Mouse (Mus musculus) MEL (cell line): ENCODE measurements around the gene D17H6S53E. TPM values are rescaled to one million over a fixed set of nuclear protein-coding genes. Genes with fewer than 3 reads are reported as not detected.

Source experiments
- DNase-seq: peaks from one replicate; pipeline ENCODE4 v3.0.0; 2011; ENCODE audit warnings: low read depth, low spot score
- H3K27ac ChIP-seq: 2 replicates; pipeline ENCODE4 v1.5.1; 2012; ENCODE audit warnings: low read depth, mild to moderate bottlenecking, control low read depth, low read length, moderate library complexity; ENCODE audit not compliant: control insufficient read depth
- H3K27me3 ChIP-seq, 2 experiments: fragments of 150-350 bp in 1 of 2; sonication (generic) in 1 of 2; 2 replicates each; pipeline ENCODE4 v1.6.1; 2012; ENCODE audit warnings: low read length in 2 of 2, mild to moderate bottlenecking in 2 of 2, improper control_type of control experiment in 1 of 2, moderate library complexity in 1 of 2; ENCODE audit not compliant: insufficient read depth in 2 of 2, control insufficient read depth in 1 of 2
- H3K36me3 ChIP-seq, 2 experiments: 2 replicates each; pipeline ENCODE4 v1.6.1; 2012 to 2014; ENCODE audit warnings: low read length in 2 of 2, improper control_type of control experiment in 1 of 2, inconsistent platforms in 1 of 2, mild to moderate bottlenecking in 1 of 2; ENCODE audit not compliant: insufficient read depth in 2 of 2, control insufficient read depth in 1 of 2
- H3K4me1 ChIP-seq, 2 experiments: fragments of 150-350 bp in 1 of 2; sonication (generic) in 1 of 2; 2 replicates each; pipeline ENCODE4 v1.6.1; 2012; ENCODE audit warnings: low read length in 2 of 2, improper control_type of control experiment in 1 of 2, mild to moderate bottlenecking in 1 of 2; ENCODE audit not compliant: insufficient read depth in 2 of 2, control insufficient read depth in 1 of 2
- H3K4me3 ChIP-seq, 2 experiments: fragments of 150-350 bp in 1 of 2; sonication (generic) in 1 of 2; 2 replicates each; pipeline ENCODE4 v1.5.1; 2012; ENCODE audit warnings: low read depth in 2 of 2, low read length in 2 of 2, mild to moderate bottlenecking in 2 of 2, moderate library complexity in 2 of 2, control low read depth in 1 of 2, improper control_type of control experiment in 1 of 2; ENCODE audit not compliant: control insufficient read depth in 1 of 2, insufficient read depth in 1 of 2
- H3K79me2 ChIP-seq: 2 replicates; pipeline ENCODE4 v1.6.1; 2012; ENCODE audit warnings: mild to moderate bottlenecking, low read length, moderate library complexity; ENCODE audit not compliant: control insufficient read depth, poor library complexity, insufficient read depth
- H3K9ac ChIP-seq: 2 replicates; pipeline ENCODE4 v1.6.1; 2012; ENCODE audit warnings: low read depth, mild to moderate bottlenecking, control low read depth, low read length, moderate library complexity; ENCODE audit not compliant: control insufficient read depth, poor library complexity, severe bottlenecking
- H3K9me3 ChIP-seq: fragments of 150-350 bp; sonication (generic); replicated peaks from 2 replicates; pipeline ENCODE4 v1.6.1; 2012; ENCODE audit warnings: mild to moderate bottlenecking, low read length, improper control_type of control experiment, moderate library complexity; ENCODE audit not compliant: insufficient read depth
- BHLHE40 ChIP-seq: IDR thresholded peaks from 2 replicates; pipeline ENCODE4 v1.6.1; 2012; ENCODE audit warnings: low read depth, mild to moderate bottlenecking, inconsistent platforms, low read length, improper control_type of control experiment, borderline replicate concordance
- CHD1 ChIP-seq: IDR thresholded peaks from 2 replicates; pipeline ENCODE4 v1.6.1; 2012; ENCODE audit warnings: low read depth, mild to moderate bottlenecking, inconsistent platforms, low read length, improper control_type of control experiment
- CHD2 ChIP-seq: IDR thresholded peaks from 2 replicates; pipeline ENCODE4 v1.6.1; 2011; ENCODE audit warnings: low read length, improper control_type of control experiment
- CTCF ChIP-seq, 3 experiments: IDR thresholded peaks in 2 of 3; conservative IDR thresholded peaks in 1 of 3; 2 replicates each; pipeline ENCODE4 v1.5.1; 2011 to 2012; ENCODE audit warnings: low read length in 3 of 3, low read depth in 2 of 3, mild to moderate bottlenecking in 2 of 3, improper control_type of control experiment in 1 of 3, inconsistent platforms in 1 of 3, mixed read lengths in 1 of 3, moderate library complexity in 1 of 3; ENCODE audit not compliant: control insufficient read depth in 1 of 3, insufficient read depth in 1 of 3, poor library complexity in 1 of 3, severe bottlenecking in 1 of 3
- E2F4 ChIP-seq: IDR thresholded peaks from 2 replicates; pipeline ENCODE4 v1.6.1; 2011; ENCODE audit warnings: low read depth, low read length, improper control_type of control experiment, borderline replicate concordance
- ELF1 ChIP-seq: IDR thresholded peaks from 2 replicates; pipeline ENCODE4 v1.6.1; 2014; ENCODE audit warnings: low read depth, mild to moderate bottlenecking, inconsistent platforms, low read length, improper control_type of control experiment, moderate library complexity
- EP300 ChIP-seq, 2 experiments: IDR thresholded peaks; 2 replicates each; pipeline ENCODE4 v1.6.1; 2011; ENCODE audit warnings: improper control_type of control experiment in 2 of 2, low read length in 2 of 2, low read depth in 1 of 2, mild to moderate bottlenecking in 1 of 2
- ETS1 ChIP-seq: IDR thresholded peaks from 2 replicates; pipeline ENCODE4 v1.6.1; 2012; ENCODE audit warnings: low read depth, mild to moderate bottlenecking, inconsistent platforms, low read length, improper control_type of control experiment, moderate library complexity
- GABPA ChIP-seq: IDR thresholded peaks from 2 replicates; pipeline ENCODE4 v1.6.1; 2012; ENCODE audit warnings: low read depth, mild to moderate bottlenecking, inconsistent platforms, low read length, improper control_type of control experiment, moderate library complexity
- GATA1 ChIP-seq: IDR thresholded peaks from 2 replicates; pipeline ENCODE4 v1.6.1; 2011; ENCODE audit warnings: low read depth, low read length, improper control_type of control experiment
- HCFC1 ChIP-seq: IDR thresholded peaks from 2 replicates; pipeline ENCODE4 v1.6.1; 2012; ENCODE audit warnings: low read depth, mild to moderate bottlenecking, inconsistent platforms, low read length, improper control_type of control experiment, moderate library complexity
- JUND ChIP-seq: IDR thresholded peaks from 2 replicates; pipeline ENCODE4 v1.6.1; 2011; ENCODE audit warnings: low read depth, mild to moderate bottlenecking, improper control_type of control experiment, low read length
- KAT2A ChIP-seq: conservative IDR thresholded peaks from 2 replicates; pipeline ENCODE4 v1.6.1; 2012; ENCODE audit warnings: low read depth, low read length, improper control_type of control experiment, inconsistent platforms
- MAFK ChIP-seq: IDR thresholded peaks from 2 replicates; pipeline ENCODE4 v1.6.1; 2011; ENCODE audit warnings: low read depth, mild to moderate bottlenecking, low read length, improper control_type of control experiment, borderline replicate concordance
- MAX ChIP-seq: IDR thresholded peaks from 2 replicates; pipeline ENCODE4 v1.6.1; 2011; ENCODE audit warnings: low read length, improper control_type of control experiment
- MAZ ChIP-seq: IDR thresholded peaks from 2 replicates; pipeline ENCODE4 v1.6.1; 2012; ENCODE audit warnings: low read depth, mild to moderate bottlenecking, inconsistent platforms, low read length, improper control_type of control experiment
- MEF2A ChIP-seq: IDR thresholded peaks from 2 replicates; pipeline ENCODE4 v1.6.1; 2014; ENCODE audit warnings: low read depth, mild to moderate bottlenecking, inconsistent platforms, low read length, improper control_type of control experiment; ENCODE audit not compliant: poor library complexity, insufficient replicate concordance, severe bottlenecking; ENCODE audit errors: extremely low read depth
- MXI1 ChIP-seq: IDR thresholded peaks from 2 replicates; pipeline ENCODE4 v1.6.1; 2011; ENCODE audit warnings: mild to moderate bottlenecking, low read depth, low read length, improper control_type of control experiment
- MYC ChIP-seq: IDR thresholded peaks from 2 replicates; pipeline ENCODE4 v1.6.1; 2011; ENCODE audit warnings: low read depth, mild to moderate bottlenecking, low read length, improper control_type of control experiment, moderate library complexity
- NELFE ChIP-seq: IDR thresholded peaks from 2 replicates; pipeline ENCODE4 v1.6.1; 2011; ENCODE audit warnings: low read depth, low read length, improper control_type of control experiment
- NRF1 ChIP-seq: IDR thresholded peaks from 2 replicates; pipeline ENCODE4 v1.6.1; 2014; ENCODE audit warnings: low read depth, mild to moderate bottlenecking, inconsistent platforms, low read length, improper control_type of control experiment, moderate library complexity; ENCODE audit not compliant: poor library complexity, insufficient read depth, severe bottlenecking
- POLR2A ChIP-seq, 2 experiments: IDR thresholded peaks; 2 replicates each; pipeline ENCODE4 v1.6.1; 2011 to 2012; ENCODE audit warnings: low read length in 2 of 2, mild to moderate bottlenecking in 2 of 2, control low read depth in 1 of 2, improper control_type of control experiment in 1 of 2, low read depth in 1 of 2, moderate library complexity in 1 of 2; ENCODE audit not compliant: control insufficient read depth in 1 of 2, insufficient read depth in 1 of 2, poor library complexity in 1 of 2
- POLR2AphosphoS2 ChIP-seq: IDR thresholded peaks from 2 replicates; pipeline ENCODE4 v1.6.1; 2011; ENCODE audit warnings: low read length, improper control_type of control experiment
- POLR2AphosphoS5 ChIP-seq: IDR thresholded peaks from 2 replicates; pipeline ENCODE4 v1.6.1; 2012; ENCODE audit warnings: low read depth, borderline replicate concordance, mild to moderate bottlenecking, inconsistent platforms, low read length, moderate library complexity, mixed read lengths
- RAD21 ChIP-seq: IDR thresholded peaks from 2 replicates; pipeline ENCODE4 v1.6.1; 2011; ENCODE audit warnings: mild to moderate bottlenecking, low read depth, low read length, improper control_type of control experiment
- RCOR1 ChIP-seq: IDR thresholded peaks from 2 replicates; pipeline ENCODE4 v1.6.1; 2012; ENCODE audit warnings: low read depth, mild to moderate bottlenecking, inconsistent platforms, low read length, improper control_type of control experiment
- SIN3A ChIP-seq: IDR thresholded peaks from 2 replicates; pipeline ENCODE4 v1.6.1; 2012; ENCODE audit warnings: low read length, improper control_type of control experiment, inconsistent platforms
- SMC3 ChIP-seq: IDR thresholded peaks from 2 replicates; pipeline ENCODE4 v1.6.1; 2011; ENCODE audit warnings: low read depth, low read length, improper control_type of control experiment
- TAL1 ChIP-seq: IDR thresholded peaks from 2 replicates; pipeline ENCODE4 v1.6.1; 2012; ENCODE audit warnings: mild to moderate bottlenecking, inconsistent platforms, low read length, moderate library complexity, mixed read lengths
- TBP ChIP-seq: IDR thresholded peaks from 2 replicates; pipeline ENCODE4 v1.8.0; 2011; ENCODE audit warnings: low read depth, low read length, improper control_type of control experiment
- TCF12 ChIP-seq: IDR thresholded peaks from 2 replicates; pipeline ENCODE4 v1.6.1; 2014; ENCODE audit warnings: low read depth, mild to moderate bottlenecking, inconsistent platforms, low read length, improper control_type of control experiment, moderate library complexity
- UBTF ChIP-seq: IDR thresholded peaks from 2 replicates; pipeline ENCODE4 v1.6.1; 2012; ENCODE audit warnings: low read depth, mild to moderate bottlenecking, inconsistent platforms, low read length, improper control_type of control experiment, moderate library complexity, borderline replicate concordance; ENCODE audit not compliant: insufficient read depth
- USF1 ChIP-seq: IDR thresholded peaks from 2 replicates; pipeline ENCODE4 v1.6.1; 2014; ENCODE audit warnings: low read depth, mild to moderate bottlenecking, inconsistent platforms, low read length, improper control_type of control experiment, moderate library complexity
- USF2 ChIP-seq, 2 experiments: IDR thresholded peaks; 2 replicates each; pipeline ENCODE4 v1.6.1; 2011 to 2012; ENCODE audit warnings: improper control_type of control experiment in 2 of 2, low read length in 2 of 2, borderline replicate concordance in 1 of 2, inconsistent platforms in 1 of 2, low read depth in 1 of 2, mild to moderate bottlenecking in 1 of 2; ENCODE audit not compliant: insufficient read depth in 1 of 2
- ZC3H11A ChIP-seq: IDR thresholded peaks from 2 replicates; pipeline ENCODE4 v1.6.1; 2012; ENCODE audit warnings: low read depth, mild to moderate bottlenecking, inconsistent platforms, low read length, improper control_type of control experiment
- ZKSCAN1 ChIP-seq: IDR thresholded peaks from 2 replicates; pipeline ENCODE4 v1.6.1; 2012; ENCODE audit warnings: low read depth, mild to moderate bottlenecking, inconsistent platforms, low read length, improper control_type of control experiment, moderate library complexity
- ZMIZ1 ChIP-seq: IDR thresholded peaks from 2 replicates; pipeline ENCODE4 v1.6.1; 2012; ENCODE audit warnings: low read depth, mild to moderate bottlenecking, inconsistent platforms, low read length, improper control_type of control experiment, moderate library complexity
- polyA plus RNA-seq, 2 experiments: library from polyadenylated mRNA; stranded (reverse) in 1 of 2; unstranded in 1 of 2; fragments of >175 nt in 1 of 2; fragments of >200 nt in 1 of 2; gene quantifications; 2 replicates each; pipeline versions ENCODE4 v1.2.1 to v1.2.4; 2012; ENCODE audit warnings: low replicate concordance in 2 of 2, low read depth in 1 of 2; ENCODE audit not compliant: insufficient read length in 2 of 2, insufficient read depth in 1 of 2, missing spikeins in 1 of 2
- total RNA-seq: library from RNA; depleted of rRNA; stranded (reverse); fragments of 300-350 nt; gene quantifications from 2 replicates; pipeline ENCODE4 v1.2.3, GENCODE M21; 2012

Gene D17H6S53E
- total and polyA plus RNA-seq, 3 experiments = 11.6 to 13.6 TPM; not detected in 1

DNA sequence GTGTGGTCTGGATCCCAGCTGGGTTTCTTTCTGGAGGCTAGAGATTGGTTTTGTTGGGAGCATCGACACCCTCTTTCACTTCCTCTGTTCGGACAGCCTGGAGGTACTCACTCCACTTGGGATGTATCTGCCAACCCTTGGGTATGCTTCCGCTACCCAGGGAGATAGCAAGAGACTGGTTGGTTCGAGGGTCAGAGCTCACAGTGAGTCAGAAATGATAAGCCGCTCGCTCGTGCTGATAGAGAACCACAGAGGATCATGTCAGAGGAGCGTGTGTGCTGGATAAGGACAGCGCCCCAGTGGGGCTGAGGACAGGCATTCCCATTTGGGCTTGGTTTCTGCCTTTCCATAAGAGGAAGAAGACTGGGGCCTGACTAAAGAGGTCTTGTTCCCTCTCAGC, 46.4 kb upstream of the D17H6S53E start:
- peak overlapping the region in 1 of 2 experiments; percentile 3; a peak in 1 of 4 replicates for H3K4me3 ChIP-seq
- DNase-seq = peak; percentile 95
- H3K79me2 ChIP-seq = no peaks in the 10 kb centered on the region
- peaks cover 0 to 35% of the 10 kb centered on the region in 2 experiments; a peak in 2 of 4 replicates for H3K36me3 ChIP-seq
- no peaks in the 10 kb centered on the region for H3K27me3 ChIP-seq
- peaks cover 20 to 47% of the 10 kb centered on the region in 2 experiments for H3K4me1 ChIP-seq
- peak overlapping the region; percentile 50 for H3K9ac ChIP-seq
- peak overlapping the region; percentile 95 for H3K27ac ChIP-seq
- no peaks in the 10 kb centered on the region for H3K9me3 ChIP-seq
- TF ChIP-seq ZC3H11A (no peak), POLR2AphosphoS5 (no peak), RAD21 (no peak), CHD1 (no peak), MXI1 (peak; percentile 65), POLR2AphosphoS2 (no peak), MAX (peak; percentile 70), CTCF (IDR thresholded peaks at IDR 0.05 in 2 of 3, conservative IDR thresholded peaks at IDR 0.05 in 1 of 3; ENCODE audit: control insufficient read depth in 1 of 3, insufficient read depth in 1 of 3, low read depth in 2 of 3, low read length in 3 of 3, poor library complexity in 1 of 3, severe bottlenecking in 1 of 3) (peak; percentile 17 to 53 (median 43); a peak in 5 of 6 replicates), NRF1 (no peak), EP300 (IDR thresholded peaks at IDR 0.05; ENCODE audit: low read depth in 1 of 2, low read length in 2 of 2) (peak; percentile 96 to 97), GABPA (no peak), E2F4 (no peak), NELFE (peak; percentile 55), KAT2A (no peak), MAFK (peak; percentile 47; the same call in 1 of the 2 replicates), SIN3A (peak; percentile 96), TCF12 (peak; percentile 96), MYC (peak; percentile 81; the same call in 1 of the 2 replicates), TAL1 (peak; percentile 90), HCFC1 (peak; percentile 57), POLR2A (IDR thresholded peaks at IDR 0.05; ENCODE audit: control insufficient read depth in 1 of 2, insufficient read depth in 1 of 2, low read depth in 1 of 2, low read length in 2 of 2, poor library complexity in 1 of 2) (peak in 1 of 2 experiments; percentile 66; a peak in 2 of 4 replicates), ZKSCAN1 (no peak), JUND (peak; percentile 83), BHLHE40 (peak; percentile 92), MAZ (peak; percentile 76), GATA1 (peak; percentile 99), ELF1 (peak; percentile 74), CHD2 (no peak), ZMIZ1 (no peak; the same call in 1 of the 2 replicates), ETS1 (peak; percentile 95), SMC3 (no peak), USF1 (no peak), RCOR1 (peak; percentile 86), MEF2A (no peak), UBTF (0 out of 2 replicates have a peak, but pooled peaks have one; percentile 51), TBP (peak; percentile 75), USF2 (IDR thresholded peaks at IDR 0.05; ENCODE audit: borderline replicate concordance in 1 of 2, insufficient read depth in 1 of 2, low read depth in 1 of 2, low read length in 2 of 2) (no peak)
